Mouse (Mus musculus) myocyte (in vitro differentiated cells): Measurements from ENCODE around the gene Snx5. TPM values are rescaled to one million over a fixed set of nuclear protein-coding genes. Genes with fewer than 3 reads are reported as not detected.

Experiments used
- H3K27me3 ChIP-seq: one replicate; pipeline ENCODE4 v1.6.1; 2011; ENCODE audit not compliant: control insufficient read depth, insufficient read depth, insufficient read length
- H3K36me3 ChIP-seq: one replicate; pipeline ENCODE4 v1.6.1; 2011; ENCODE audit not compliant: control insufficient read depth, insufficient read depth
- H3K4me2 ChIP-seq: one replicate; pipeline ENCODE4 v1.6.1; 2011; ENCODE audit warnings: low read depth, control low read depth
- H3K4me3 ChIP-seq: one replicate; pipeline ENCODE4 v1.5.1; 2011; ENCODE audit warnings: mild to moderate bottlenecking, control low read depth, moderate library complexity
- H3K79me2 ChIP-seq: one replicate; pipeline ENCODE4 v1.6.1; 2011; ENCODE audit not compliant: control insufficient read depth, insufficient read depth
- H3ac ChIP-seq: one replicate; pipeline ENCODE4 v1.6.1; 2011; ENCODE audit not compliant: control insufficient read depth, insufficient read length
- MAX ChIP-seq: IDR thresholded peaks from one replicate; pipeline ENCODE4 v1.6.1; 2011; ENCODE audit warnings: low read depth, mild to moderate bottlenecking, control low read depth
- MYOD1 ChIP-seq, 3 experiments: IDR thresholded peaks; one replicate each; pipeline ENCODE4 v1.6.1; 2011; ENCODE audit warnings: control low read depth in 2 of 3, low read depth in 2 of 3, mild to moderate bottlenecking in 2 of 3, moderate library complexity in 1 of 3; ENCODE audit not compliant: insufficient read length in 2 of 3, control insufficient read depth in 1 of 3
- MYOG ChIP-seq, 3 experiments: IDR thresholded peaks; one replicate each; pipeline ENCODE4 v1.6.1; 2011; ENCODE audit warnings: control low read depth in 2 of 3, low read depth in 2 of 3, mild to moderate bottlenecking in 2 of 3; ENCODE audit not compliant: insufficient read length in 2 of 3, control insufficient read depth in 1 of 3, insufficient read depth in 1 of 3
- POLR2A ChIP-seq: IDR thresholded peaks from one replicate; pipeline ENCODE4 v1.6.1; 2011; ENCODE audit warnings: low read depth, mild to moderate bottlenecking, control low read depth, moderate library complexity; ENCODE audit not compliant: insufficient read length
- REST ChIP-seq: IDR thresholded peaks from one replicate; pipeline ENCODE4 v1.6.1; 2011; ENCODE audit warnings: mild to moderate bottlenecking, control low read depth, moderate library complexity; ENCODE audit not compliant: insufficient read depth, insufficient read length
- SRF ChIP-seq: IDR thresholded peaks from one replicate; pipeline ENCODE4 v1.6.1; 2011; ENCODE audit warnings: low read depth; ENCODE audit not compliant: control insufficient read depth, insufficient read length
- TCF12 ChIP-seq: IDR thresholded peaks from one replicate; pipeline ENCODE4 v1.6.1; 2011; ENCODE audit warnings: mild to moderate bottlenecking, control low read depth; ENCODE audit not compliant: poor library complexity, insufficient read depth, severe bottlenecking
- TCF3 ChIP-seq: IDR thresholded peaks from one replicate; pipeline ENCODE4 v1.6.1; 2011; ENCODE audit warnings: low read depth, control low read depth; ENCODE audit not compliant: insufficient read length
- USF1 ChIP-seq: IDR thresholded peaks from one replicate; pipeline ENCODE4 v1.6.1; 2011; ENCODE audit warnings: low read depth, mild to moderate bottlenecking, control low read depth, moderate library complexity
- polyA plus RNA-seq: library from polyadenylated mRNA; unstranded; fragments of >200 nt; fragmentation: generic; extraction: Trizol; gene quantifications from one replicate; pipeline ENCODE4 v1.2.1, GENCODE M21; 2012; ENCODE audit warnings: missing spikeins

Snx5 gene
- polyA plus RNA-seq, 1 experiment = 65.2 TPM

DNA sequence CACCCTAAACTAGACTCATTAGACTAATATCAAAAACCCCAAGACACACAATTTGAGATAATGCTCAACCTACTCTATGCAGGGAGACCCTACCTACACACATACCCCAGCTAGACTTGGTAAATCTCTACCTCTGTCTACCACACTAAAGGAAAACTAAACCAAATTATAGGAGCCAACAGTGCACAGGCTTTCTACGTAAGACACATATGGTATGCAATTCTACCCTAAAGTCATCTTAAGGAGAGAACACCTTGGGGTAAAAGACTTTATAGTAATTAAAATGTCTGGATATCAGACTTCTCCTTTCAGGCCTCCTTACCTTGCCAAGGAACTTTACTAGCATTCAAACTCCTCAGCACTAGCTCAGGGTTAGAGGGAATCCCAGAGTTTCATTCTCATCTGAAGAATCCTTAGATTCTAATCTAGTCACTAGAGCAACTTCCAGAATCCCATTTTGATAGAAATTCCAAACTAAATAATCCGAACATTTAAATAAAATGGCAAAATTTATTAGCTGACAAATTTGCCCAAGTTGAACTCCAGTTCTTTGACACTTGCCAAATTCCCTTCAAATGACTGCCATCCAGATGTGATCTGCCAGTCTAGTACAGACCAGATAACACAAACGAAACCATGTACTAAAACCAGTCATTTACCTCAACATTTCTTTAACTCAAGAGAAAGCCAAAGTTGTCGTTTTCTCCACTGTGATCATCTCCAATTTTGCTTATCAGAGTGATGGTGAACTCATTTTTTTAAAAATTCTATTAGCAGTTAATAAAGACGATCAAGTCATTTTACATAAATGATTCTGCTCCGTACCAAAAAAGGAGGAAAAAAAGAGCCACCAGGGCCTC is 2.0 kb downstream of the Snx5 start:
- Histone ChIP-seq H3K79me2 (peaks cover 66% of the 10 kb centered on the region), H3K4me2 (peak overlapping the region; percentile 89), H3K27me3 (no peaks in the 10 kb centered on the region), H3K4me3 (peak overlapping the region; percentile 85), H3K36me3 (peaks cover 9% of the 10 kb centered on the region), H3ac (no peak overlapping the region)
- TF ChIP-seq POLR2A (no peak), TCF12 (no peak), MYOG (IDR thresholded peaks at IDR 0.05; ENCODE audit: control insufficient read depth in 1 of 3, insufficient read depth in 1 of 3, insufficient read length in 2 of 3, low read depth in 2 of 3) (no peak), MYOD1 (IDR thresholded peaks at IDR 0.05; ENCODE audit: control insufficient read depth in 1 of 3, insufficient read length in 2 of 3, low read depth in 2 of 3) (no peak), REST (no peak), MAX (no peak)

DNA sequence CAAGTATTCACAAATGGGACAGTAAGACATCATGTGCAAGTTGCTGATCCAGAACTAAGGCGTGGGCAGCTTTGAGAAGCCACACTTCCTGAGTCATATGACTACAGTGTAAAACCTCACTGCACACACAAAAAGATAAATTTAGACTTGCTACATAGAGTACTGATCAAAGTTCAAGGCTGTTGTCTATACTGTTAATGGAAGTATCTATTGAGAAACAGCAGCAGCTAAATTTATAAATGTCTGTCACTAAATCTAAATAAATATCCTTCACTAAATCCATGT is 3.0 kb downstream of the Snx5 start:
- Histone ChIP-seq H3K4me2 (peak overlapping the region; percentile 89), H3ac (no peak overlapping the region), H3K27me3 (no peaks in the 10 kb centered on the region), H3K79me2 (peaks cover 76% of the 10 kb centered on the region), H3K4me3 (peak overlapping the region; percentile 85), H3K36me3 (peaks cover 9% of the 10 kb centered on the region)
- TF ChIP-seq POLR2A (no peak), MYOD1 (IDR thresholded peaks at IDR 0.05; ENCODE audit: control insufficient read depth in 1 of 3, insufficient read length in 2 of 3, low read depth in 2 of 3) (no peak), USF1 (peak; percentile 50)

DNA sequence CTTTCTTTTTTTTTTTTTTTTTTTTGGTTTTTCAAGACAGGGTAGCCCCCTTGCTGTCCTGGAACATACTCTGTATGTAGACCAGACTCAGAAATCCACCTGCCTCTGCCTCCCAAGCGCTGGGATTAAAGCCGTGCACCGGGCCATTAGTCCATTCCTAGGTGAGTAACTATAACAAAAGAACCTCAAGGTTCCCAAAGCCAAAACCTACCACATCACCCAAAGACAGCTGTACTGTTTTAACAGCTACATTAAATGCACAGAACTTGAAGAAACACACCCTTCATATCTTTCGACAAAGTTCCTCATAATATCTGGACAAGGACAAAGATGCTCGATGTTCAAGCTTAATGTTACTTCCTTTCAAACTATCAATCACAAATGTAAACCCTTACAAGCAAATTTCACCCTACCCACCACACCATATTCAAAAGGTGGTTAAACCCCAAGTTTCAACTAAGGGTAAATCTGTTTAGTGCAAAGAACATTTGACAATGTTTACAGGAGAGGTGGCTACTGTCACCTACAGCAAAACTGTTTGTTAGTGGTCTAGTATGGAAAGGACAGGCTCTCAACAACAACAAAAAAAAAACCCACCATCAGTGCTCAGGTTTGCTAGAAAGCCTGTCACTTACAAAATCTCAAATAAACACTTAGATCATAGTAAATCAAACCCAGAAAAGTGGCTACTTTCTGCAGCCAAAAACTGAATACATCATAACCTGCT is 3.5 kb downstream of the Snx5 start:
- peak overlapping the region; percentile 89 for H3K4me2 ChIP-seq
- H3ac ChIP-seq = no peak overlapping the region
- peaks cover 9% of the 10 kb centered on the region for H3K36me3 ChIP-seq
- H3K27me3 ChIP-seq = no peaks in the 10 kb centered on the region
- peaks cover 81% of the 10 kb centered on the region for H3K79me2 ChIP-seq
- peak overlapping the region; percentile 85 for H3K4me3 ChIP-seq
- TF ChIP-seq MYOG (IDR thresholded peaks at IDR 0.05; ENCODE audit: control insufficient read depth in 1 of 3, insufficient read depth in 1 of 3, insufficient read length in 2 of 3, low read depth in 2 of 3) (no peak), SRF (no peak), MAX (no peak), TCF12 (no peak), POLR2A (no peak)

DNA sequence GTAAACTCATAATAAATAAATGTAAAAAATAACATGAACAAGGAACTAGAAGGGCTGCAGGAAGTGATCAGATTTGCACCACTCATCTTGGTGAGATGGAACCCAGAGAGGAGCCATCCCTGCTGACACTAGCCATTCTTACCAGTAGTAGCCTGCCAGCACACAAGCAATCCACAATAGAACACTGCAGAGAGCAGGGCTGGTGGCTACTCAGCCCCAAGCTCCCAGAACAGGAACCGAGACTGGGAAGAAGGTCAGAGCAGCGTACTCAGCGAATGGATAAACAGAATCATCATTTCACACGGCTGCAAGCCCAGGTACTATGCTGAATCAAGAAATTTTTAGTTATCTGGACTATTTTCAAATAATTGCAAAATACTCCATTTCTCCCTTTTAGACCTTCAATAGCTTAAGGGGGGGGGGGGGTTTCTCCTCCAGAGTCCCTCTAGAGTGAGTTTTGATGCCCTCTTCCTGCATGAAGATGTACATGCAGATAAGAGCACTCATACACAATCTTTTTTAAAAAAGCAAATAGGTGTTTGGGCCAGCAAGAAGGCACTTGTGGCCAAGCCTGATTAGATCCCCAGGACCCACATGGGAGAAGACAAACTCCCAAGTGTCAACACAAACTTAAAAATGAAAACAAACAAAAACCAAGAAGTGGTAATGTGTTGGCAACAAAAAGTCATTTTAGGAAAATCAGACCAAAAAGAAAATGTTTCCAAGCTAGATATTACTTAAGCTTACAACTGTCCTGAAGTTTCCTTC is 4.6 kb downstream of the Snx5 start:
- Histone ChIP-seq H3K27me3 (no peaks in the 10 kb centered on the region), H3K79me2 (peaks cover 92% of the 10 kb centered on the region), H3K4me3 (no peak overlapping the region), H3K36me3 (peaks cover 9% of the 10 kb centered on the region), H3K4me2 (peak overlapping the region; percentile 89), H3ac (no peak overlapping the region)
- no peak for TF ChIP-seq TCF3
- TF ChIP-seq MYOG (IDR thresholded peaks at IDR 0.05; ENCODE audit: control insufficient read depth in 1 of 3, insufficient read depth in 1 of 3, insufficient read length in 2 of 3, low read depth in 2 of 3) = no peak
- TF ChIP-seq REST = no peak
- no peak for TF ChIP-seq TCF12

DNA sequence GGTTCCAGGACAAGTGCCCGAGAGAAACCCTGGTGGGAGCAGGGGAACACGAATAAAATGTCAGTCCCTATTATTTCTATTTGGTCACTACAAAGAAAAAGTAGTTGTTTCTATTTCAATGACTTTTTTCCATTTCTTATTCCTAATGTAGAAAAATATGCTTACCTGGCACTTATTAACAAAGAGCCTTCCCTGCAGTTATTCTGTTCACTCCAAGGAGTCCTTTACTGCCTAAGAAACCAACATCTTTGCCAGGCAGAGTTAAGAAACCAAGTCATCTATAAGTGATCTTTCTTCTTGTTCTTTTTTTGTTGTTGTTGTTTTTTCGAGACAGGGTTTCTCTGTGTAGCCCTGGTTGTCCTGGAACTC is 5.6 kb downstream of the Snx5 start:
- peaks cover 100% of the 10 kb centered on the region for H3K79me2 ChIP-seq
- no peak overlapping the region for H3ac ChIP-seq
- H3K27me3 ChIP-seq = no peaks in the 10 kb centered on the region
- H3K4me2 ChIP-seq = no peak overlapping the region
- peaks cover 18% of the 10 kb centered on the region for H3K36me3 ChIP-seq
- no peak overlapping the region for H3K4me3 ChIP-seq
- TF ChIP-seq USF1 = no peak
